21 mouse cellular contexts compared by ENCODE assay signal in genomic region chr3:55852488-55852887, GRCm38 (mm10).
DNase-seq lines count a peak whose midpoint lies in the region; ATAC-seq and TF ChIP-seq lines count a peak whose summit lies in the region.
"Had no signal": no experiment of that assay in that cellular context is flagged by ENCODE, and none has a peak within 500 bp of the region (broad histone marks: within the 10 kb centered on the region; RNA-seq: fewer than 3 reads in every experiment).

No protein-coding gene starts in this region.

- intact Hi-C loops in heart, adult 2 months (cut with DNase I): no loop called here
- intact Hi-C loops in heart, postnatal 10 days (cut with DNase I): no loop called here

- no peaks in the 10 kb centered on the region for H3K4me1 ChIP-seq in heart, adult 2 months (ENCODE audit: control insufficient read depth, insufficient read depth, low read length)
- no peaks in the 10 kb centered on the region; the same call in 1 of the 2 replicates for H3K4me1 ChIP-seq in heart, embryonic 10.5 days
- H3K4me1 ChIP-seq in intestine, embryonic 15.5 days (replicated peaks): no peaks in the 10 kb centered on the region
- H3K4me1 ChIP-seq: embryonic facial prominence, embryonic 13.5 days; limb, embryonic 13.5 days; liver, embryonic 13.5 days; lung, embryonic 15.5 days had no signal

- no peak for TF ChIP-seq POLR2A in heart, adult 2 months (IDR thresholded peaks at IDR 0.05; ENCODE audit: insufficient read depth, low read depth, low read length)

- H3K9me3 ChIP-seq in heart, embryonic 10.5 days: no peaks in the 10 kb centered on the region
- no peaks in the 10 kb centered on the region for H3K9me3 ChIP-seq in intestine, embryonic 15.5 days
- H3K9me3 ChIP-seq: embryonic facial prominence, embryonic 13.5 days; limb, embryonic 13.5 days; liver, embryonic 13.5 days; lung, embryonic 15.5 days had no signal

- no peaks in the 10 kb centered on the region for H3K79me2 ChIP-seq in heart, adult 2 months (replicated peaks; ENCODE audit: control insufficient read depth, insufficient read depth, low read length)

- no peak for ATAC-seq in intestine, embryonic 15.5 days
- ATAC-seq: forebrain, embryonic 14.5 days had no signal

- H3K4me3 ChIP-seq in heart, adult 2 months: no peak overlapping the region
- no peak overlapping the region for H3K4me3 ChIP-seq in heart, embryonic 10.5 days
- H3K4me3 ChIP-seq in intestine, embryonic 15.5 days (replicated peaks): no peak overlapping the region
- H3K4me3 ChIP-seq: embryonic facial prominence, embryonic 13.5 days; gastrocnemius, adult 2 months; limb, embryonic 13.5 days; liver, embryonic 13.5 days; lung, embryonic 15.5 days; myocyte had no signal

- H3K27ac ChIP-seq in heart, adult 2 months: no peak overlapping the region
- H3K27ac ChIP-seq in heart, embryonic 10.5 days: no peak overlapping the region
- no peak overlapping the region for H3K27ac ChIP-seq in intestine, embryonic 15.5 days
- H3K27ac ChIP-seq: embryonic facial prominence, embryonic 13.5 days; gastrocnemius, adult 2 months; kidney, postnatal 0 days; limb, embryonic 13.5 days; liver, embryonic 13.5 days; lung, embryonic 15.5 days had no signal

- H3K27me3 ChIP-seq in heart, adult 2 months (ENCODE audit: control insufficient read depth, insufficient read depth, low read length): no peaks in the 10 kb centered on the region
- no peaks in the 10 kb centered on the region for H3K27me3 ChIP-seq in heart, embryonic 10.5 days (ENCODE audit: insufficient read depth, poor library complexity, severe bottlenecking)
- no peaks in the 10 kb centered on the region for H3K27me3 ChIP-seq in intestine, embryonic 15.5 days (replicated peaks)
- H3K27me3 ChIP-seq: CH12.LX; embryonic facial prominence, embryonic 13.5 days; limb, embryonic 13.5 days; liver, embryonic 13.5 days; lung, embryonic 15.5 days had no signal

- no peak overlapping the region for H3K9ac ChIP-seq in heart, adult 2 months (ENCODE audit: low read depth, low read length)
- no peak overlapping the region for H3K9ac ChIP-seq in intestine, embryonic 15.5 days
- H3K9ac ChIP-seq: embryonic facial prominence, embryonic 13.5 days; limb, embryonic 13.5 days; liver, embryonic 13.5 days; lung, embryonic 15.5 days had no signal

- peak; percentile 30 for DNase-seq in cerebellum, adult 9-11 months
- no peak for DNase-seq in cerebellum, adult 8-10 months
- DNase-seq in heart, adult 2 months: peak in 1 of 2 experiments; percentile 26
- DNase-seq in heart, embryonic 10.5 days (ENCODE audit: low spot score): no peak
- DNase-seq in heart, adult 9 months (ENCODE audit: low spot score in 2 of 2): peak; percentile 20 to 23
- peak; percentile 50 to 59 for DNase-seq in heart, postnatal 10 days
- no peak for DNase-seq in kidney, postnatal 14 days
- DNase-seq: adrenal gland, postnatal 36 days; gastrocnemius, adult 2 months; kidney, adult 18-20 months; liver, embryonic 13.5 days; midbrain, embryonic 14.5 days; thymus, postnatal 25 days had no signal

- WGBS in heart, adult 2 months: 56% methylated on average over 7 of the region's 7 CpGs
- 68% methylated on average over 7 of the region's 7 CpGs for WGBS in heart, embryonic 10.5 days
- 87% methylated on average over 7 of the region's 7 CpGs for WGBS in intestine, embryonic 15.5 days

- TF ChIP-seq CTCF in heart, adult 2 months (IDR thresholded peaks at IDR 0.05): no peak

- H3K36me3 ChIP-seq in heart, adult 2 months (ENCODE audit: control insufficient read depth, insufficient read depth, low read length): no peaks in the 10 kb centered on the region
- H3K36me3 ChIP-seq in heart, embryonic 10.5 days: peaks cover 4% of the 10 kb centered on the region; the same call in 1 of the 2 replicates
- no peaks in the 10 kb centered on the region for H3K36me3 ChIP-seq in intestine, embryonic 15.5 days
- H3K36me3 ChIP-seq: liver, embryonic 13.5 days; lung, embryonic 15.5 days had no signal

- H3K4me2 ChIP-seq in intestine, embryonic 15.5 days (replicated peaks): no peak overlapping the region
- H3K4me2 ChIP-seq: embryonic facial prominence, embryonic 13.5 days; limb, embryonic 13.5 days; liver, embryonic 13.5 days; lung, embryonic 15.5 days had no signal

- peak; percentile 79; the same call in 1 of the 2 replicates for TF ChIP-seq EP300 in heart, adult 2 months (IDR thresholded peaks at IDR 0.05; ENCODE audit: insufficient read depth, low read depth, low read length)

Comparison
In these comparisons a context has a peak if more than half of its experiments do, and no peak if none do; other contexts are left out.
1. DNase-seq: peak in cerebellum, adult 9-11 months (single experiment), heart, adult 9 months (2 of 2) and heart, postnatal 10 days (2 of 2); none in cerebellum, adult 8-10 months (single experiment), heart, embryonic 10.5 days (single experiment) and kidney, postnatal 14 days (single experiment).